Mouse (Mus musculus): ENCODE measurements at regions not wholly inside any gene's neighbourhood (a gene's known extent, or its start where the extent isn't known, plus 50 kb on each side); places are given as distances from the start of the nearest gene placed in this dataset.

DNA sequence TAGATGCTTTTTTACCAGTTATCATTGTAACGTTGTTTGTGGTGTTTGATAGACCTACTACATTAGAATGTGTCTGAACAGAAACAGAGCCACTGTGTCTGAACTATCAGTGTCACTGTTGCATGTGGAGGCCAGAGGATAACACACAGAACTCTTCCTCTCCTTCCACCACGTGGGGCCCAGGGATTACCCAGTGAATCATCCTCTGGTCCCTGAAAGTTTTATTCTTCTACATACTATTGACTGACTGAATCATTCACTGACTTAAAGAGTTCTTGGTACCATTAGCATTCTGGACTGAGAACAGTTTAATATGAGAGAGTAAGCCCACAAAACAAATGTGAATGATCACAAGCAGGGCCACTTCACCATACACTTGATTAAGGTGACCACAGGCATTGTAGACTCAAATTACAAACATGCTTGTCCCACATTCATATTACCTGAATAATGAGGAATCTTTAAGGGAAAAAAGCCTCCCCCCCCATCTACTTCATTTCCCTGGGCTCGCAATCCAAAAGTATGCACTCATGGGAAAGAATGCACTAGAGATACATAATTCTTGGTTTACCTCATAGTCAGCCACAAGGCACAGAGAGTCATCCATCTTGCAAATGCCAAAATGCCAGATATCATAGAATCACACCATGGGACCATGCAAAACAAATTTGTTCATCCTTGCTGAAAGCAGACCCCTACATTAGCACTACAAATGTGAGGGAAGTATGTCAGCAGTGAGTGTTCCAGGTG, 68.1 kb upstream of the Tnfsf11 start:
- intact Hi-C loops (cut with DNase I; ENCODE audit: low total_unique reads): no loop called here
- no peak for DNase-seq

DNA sequence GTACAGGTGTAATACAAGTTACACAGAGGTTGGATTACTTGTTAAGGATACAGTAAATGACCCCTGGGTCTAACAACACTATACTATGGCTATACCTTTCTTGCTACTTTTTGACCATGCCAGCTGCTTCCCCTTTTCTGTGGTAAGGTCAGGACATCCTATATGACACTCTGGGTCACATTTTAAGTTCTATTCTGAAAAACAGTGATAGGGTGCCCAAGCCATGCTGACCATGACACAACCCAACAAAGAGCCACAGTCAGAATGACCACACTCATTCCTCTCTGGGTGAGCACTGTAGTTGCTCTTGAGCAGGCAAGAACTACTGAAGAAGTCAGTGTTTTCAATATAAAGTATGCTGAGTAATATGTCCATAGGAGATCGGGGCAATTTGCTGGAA, 64.3 kb upstream of the Tnfsf11 start:
- no peak for DNase-seq
- intact Hi-C loops (cut with DNase I; ENCODE audit: low total_unique reads): no loop called here

DNA sequence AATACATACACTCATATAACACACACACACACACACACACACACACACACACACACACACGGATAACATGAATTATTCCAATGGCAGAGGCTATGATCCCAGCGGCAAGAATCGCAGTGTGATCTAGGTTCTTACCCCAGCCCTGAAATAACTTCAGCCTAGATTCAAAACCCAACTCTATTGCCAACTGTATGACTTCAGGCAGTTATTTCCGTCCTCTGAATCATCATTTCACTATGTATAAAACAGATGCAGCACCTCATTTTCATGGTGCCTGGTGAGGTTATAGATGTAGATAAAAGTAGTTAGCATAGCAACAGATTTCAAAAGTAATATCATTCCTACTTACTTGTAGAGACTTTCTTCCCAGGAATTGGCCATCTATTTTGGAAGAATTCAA, 61.0 kb upstream of the Tnfsf11 start:
- DNase-seq: no peak
- intact Hi-C loops (cut with DNase I; ENCODE audit: low total_unique reads): no loop called here

DNA sequence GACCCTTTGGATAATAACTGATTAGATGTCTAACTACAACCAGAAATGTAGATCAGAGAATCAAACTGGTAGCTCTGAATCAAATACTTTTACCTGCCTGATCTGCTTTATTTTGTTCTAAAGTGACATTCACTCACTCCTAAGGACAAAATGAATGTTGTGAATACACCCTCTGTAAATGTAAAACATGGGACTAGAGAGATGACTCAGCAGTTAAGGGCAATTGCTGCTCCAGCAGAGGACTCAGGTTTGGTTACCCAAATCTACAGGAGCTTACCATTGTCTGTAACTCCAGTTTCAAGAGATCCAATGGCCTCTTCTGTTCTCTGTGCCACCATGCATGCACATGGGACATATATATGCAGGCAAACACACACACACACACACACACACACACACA, 57.0 kb upstream of the Tnfsf11 start:
- DNase-seq: no peak
- intact Hi-C loops (cut with DNase I; ENCODE audit: low total_unique reads): no loop called here

DNA sequence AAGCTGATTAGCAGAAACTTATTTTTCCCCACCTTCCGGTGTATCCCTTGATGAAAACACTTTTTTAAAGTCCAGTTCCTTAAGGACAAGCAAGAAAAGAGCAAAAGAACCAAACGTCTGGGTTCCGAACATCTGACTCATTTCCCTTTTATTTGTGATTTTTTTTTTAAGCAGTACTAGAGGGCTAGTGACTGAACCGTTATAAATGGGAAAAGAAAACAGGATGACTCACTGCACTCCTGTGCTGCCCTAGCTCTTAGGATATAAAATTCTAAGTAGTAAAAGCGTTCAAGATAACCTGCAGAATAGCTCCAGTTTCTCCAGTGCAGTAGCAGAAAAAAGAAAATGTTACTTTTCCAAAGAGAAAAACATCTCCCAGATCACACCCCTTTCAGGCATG, 55.3 kb upstream of the Tnfsf11 start:
- intact Hi-C loops (cut with DNase I; ENCODE audit: low total_unique reads): no loop called here
- DNase-seq: no peak
